In the genomic region with DNA sequence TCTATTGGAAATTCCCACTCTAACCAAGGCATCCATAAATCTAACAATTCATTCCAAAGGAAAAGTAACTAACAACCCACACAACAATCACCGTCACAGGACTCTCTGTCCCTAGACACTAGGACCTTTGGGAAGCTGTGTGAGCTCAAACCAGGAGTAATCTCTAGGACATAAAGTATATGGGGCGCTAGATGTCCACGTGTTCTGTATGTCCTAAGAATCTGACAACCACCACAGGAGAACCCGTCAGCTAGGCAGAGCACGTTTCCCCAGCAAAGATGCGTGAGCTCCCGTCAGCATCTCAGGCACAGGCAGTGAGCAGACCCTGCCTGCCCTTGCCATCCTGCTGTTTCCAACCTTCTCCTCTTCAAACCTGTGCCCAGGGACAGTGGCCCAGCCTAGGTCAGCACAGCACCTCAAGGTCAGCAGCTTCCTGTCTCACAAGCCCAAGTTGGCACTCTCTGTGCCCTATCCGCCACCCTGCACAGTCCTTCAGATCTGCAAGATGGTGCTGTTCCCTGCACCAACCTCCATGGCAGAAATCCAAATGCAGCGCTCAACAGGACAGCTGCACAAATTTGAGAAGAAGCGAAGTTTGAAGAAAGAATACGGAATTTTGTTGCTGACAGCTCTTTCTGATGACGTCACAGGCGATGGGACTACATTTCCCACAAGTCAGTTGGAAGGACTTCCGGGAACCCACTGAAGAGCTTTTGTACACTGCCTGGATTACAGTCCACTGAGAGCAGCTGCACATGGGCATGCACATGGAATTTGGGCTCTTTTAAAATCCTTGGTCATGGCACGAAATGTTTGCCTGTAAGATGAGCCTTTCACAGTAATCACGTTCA, we compare ENCODE assay signal across 8 mouse cellular contexts. TPM values are rescaled to one million over a fixed set of nuclear protein-coding genes. Genes with fewer than 3 reads are reported as not detected.
DNase-seq lines count a peak whose midpoint lies in the region; ATAC-seq and TF ChIP-seq lines count a peak whose summit lies in the region.

A gene (minus strand): TSS at position 664 of the 851 bp plus-strand sequence.

- no peak for TF ChIP-seq RAD21 in MEL (IDR thresholded peaks at IDR 0.05; ENCODE audit: low read depth, low read length)

- peak; percentile 100 for ATAC-seq in forebrain, postnatal 0 days
- peak; percentile 99 for ATAC-seq in lung, embryonic 15.5 days (ENCODE audit: borderline replicate concordance, extremely low read depth, low FRiP score, low TSS enrichment)

- DNase-seq in MEL (ENCODE audit: low read depth, low spot score) = peak; percentile 95
- DNase-seq in cerebellum, adult 2 months = peak; percentile 92
- DNase-seq in forebrain, postnatal 0 days = peak; percentile 94
- DNase-seq in heart, postnatal 4 days = peak; percentile 87
- peak; percentile 93 for DNase-seq in layer of hippocampus, adult 8-10 months (ENCODE audit: low spot score in 2 of 2)
- peak; percentile 78 for DNase-seq in ovary, adult 18-20 months (ENCODE audit: low spot score)
- DNase-seq in thymus, postnatal 0 days (ENCODE audit: low spot score) = peak; percentile 91

- H3K4me3 ChIP-seq in MEL (ENCODE audit: control insufficient read depth in 1 of 2, insufficient read depth in 1 of 2, low read depth in 2 of 2, low read length in 2 of 2) = peak within 1 kb of the TSS; percentile 80 to 81
- H3K4me3 ChIP-seq in cerebellum, adult 2 months (replicated peaks; ENCODE audit: insufficient read depth, low read depth, low read length) = peak within 1 kb of the TSS; percentile 94
- peak within 1 kb of the TSS; percentile 75 for H3K4me3 ChIP-seq in forebrain, postnatal 0 days (ENCODE audit: low read depth, low read length)
- peak within 1 kb of the TSS; percentile 74 for H3K4me3 ChIP-seq in lung, embryonic 15.5 days

- no peak for TF ChIP-seq CTCF in MEL (IDR thresholded peaks at IDR 0.05 in 2 of 3, conservative IDR thresholded peaks at IDR 0.05 in 1 of 3; ENCODE audit: control insufficient read depth in 1 of 3, insufficient read depth in 1 of 3, low read depth in 2 of 3, low read length in 3 of 3, poor library complexity in 1 of 3, severe bottlenecking in 1 of 3)
- TF ChIP-seq CTCF in cerebellum, adult 2 months (IDR thresholded peaks at IDR 0.05; ENCODE audit: borderline replicate concordance, insufficient read depth, low read depth, low read length) = no peak
- peak; percentile 44; the same call in 1 of the 2 replicates for TF ChIP-seq CTCF in forebrain, postnatal 0 days (IDR thresholded peaks at IDR 0.05; ENCODE audit: low read depth)

- no peaks in the 10 kb centered on the region for H3K27me3 ChIP-seq in MEL (ENCODE audit: control insufficient read depth in 1 of 2, insufficient read depth in 2 of 2, low read length in 2 of 2)
- no peaks in the 10 kb centered on the region for H3K27me3 ChIP-seq in cerebellum, adult 2 months (ENCODE audit: control insufficient read depth, insufficient read depth, low read length)
- H3K27me3 ChIP-seq in forebrain, postnatal 0 days (ENCODE audit: insufficient read depth, low read length) = no peaks in the 10 kb centered on the region
- no peaks in the 10 kb centered on the region for H3K27me3 ChIP-seq in lung, embryonic 15.5 days

- H3K27ac ChIP-seq in MEL (ENCODE audit: control insufficient read depth, low read depth, low read length) = peak within 1 kb of the TSS; percentile 56
- H3K27ac ChIP-seq in cerebellum, adult 2 months (ENCODE audit: insufficient read depth, low read length) = peak within 1 kb of the TSS; percentile 57
- peak within 1 kb of the TSS; percentile 74 for H3K27ac ChIP-seq in forebrain, postnatal 0 days (ENCODE audit: low read depth, low read length)
- no peak within 1 kb of the TSS; the same call in 1 of the 2 replicates for H3K27ac ChIP-seq in lung, embryonic 15.5 days

- 0 out of 4 replicates have a peak, but pooled peaks of 1 of the 2 experiments have one; percentile 3 for TF ChIP-seq EP300 in MEL (IDR thresholded peaks at IDR 0.05; ENCODE audit: low read depth in 1 of 2, low read length in 2 of 2)

- no peaks in the 10 kb centered on the region for H3K79me2 ChIP-seq in MEL (ENCODE audit: control insufficient read depth, insufficient read depth, low read length, poor library complexity)

- H3K36me3 ChIP-seq in MEL (ENCODE audit: control insufficient read depth in 1 of 2, insufficient read depth in 2 of 2, low read length in 2 of 2) = peaks cover 0 to 2% of the 10 kb centered on the region in 2 experiments; a peak in 1 of 4 replicates
- H3K36me3 ChIP-seq in forebrain, postnatal 0 days (ENCODE audit: insufficient read depth) = no peaks in the 10 kb centered on the region
- no peaks in the 10 kb centered on the region for H3K36me3 ChIP-seq in lung, embryonic 15.5 days

- TF ChIP-seq POLR2A in MEL (IDR thresholded peaks at IDR 0.05; ENCODE audit: control insufficient read depth in 1 of 2, insufficient read depth in 1 of 2, low read depth in 1 of 2, low read length in 2 of 2, poor library complexity in 1 of 2) = peak in 1 of 2 experiments; percentile 89; a peak in 2 of 4 replicates
- peak; percentile 77; the same call in 1 of the 2 replicates for TF ChIP-seq POLR2A in cerebellum, adult 2 months (IDR thresholded peaks at IDR 0.05; ENCODE audit: borderline replicate concordance, insufficient read depth, low read length)

- 4% methylated on average over 16 of the region's 16 CpGs for WGBS in cerebellum, adult 2 months
- 9% methylated on average over 16 of the region's 16 CpGs for WGBS in forebrain, postnatal 0 days
- 6% methylated on average over 16 of the region's 16 CpGs for WGBS in lung, embryonic 15.5 days

- no peaks in the 10 kb centered on the region for H3K4me1 ChIP-seq in MEL (ENCODE audit: control insufficient read depth in 1 of 2, insufficient read depth in 2 of 2, low read length in 2 of 2)
- H3K4me1 ChIP-seq in cerebellum, adult 2 months (ENCODE audit: control insufficient read depth, insufficient read depth, low read length) = no peaks in the 10 kb centered on the region
- H3K4me1 ChIP-seq in forebrain, postnatal 0 days (ENCODE audit: insufficient read depth) = no peaks in the 10 kb centered on the region
- H3K4me1 ChIP-seq in lung, embryonic 15.5 days = peaks cover 6% of the 10 kb centered on the region

- H3K9me3 ChIP-seq in MEL (replicated peaks; ENCODE audit: insufficient read depth, low read length) = no peaks in the 10 kb centered on the region
- no peaks in the 10 kb centered on the region for H3K9me3 ChIP-seq in forebrain, postnatal 0 days (ENCODE audit: low read length)
- no peaks in the 10 kb centered on the region for H3K9me3 ChIP-seq in lung, embryonic 15.5 days

- peak within 1 kb of the TSS; percentile 71 for H3K9ac ChIP-seq in MEL (ENCODE audit: control insufficient read depth, low read depth, low read length, poor library complexity, severe bottlenecking)
- peak within 1 kb of the TSS; percentile 76 for H3K9ac ChIP-seq in forebrain, postnatal 0 days
- peak within 1 kb of the TSS; percentile 67 for H3K9ac ChIP-seq in lung, embryonic 15.5 days

- H3K4me2 ChIP-seq in forebrain, postnatal 0 days (ENCODE audit: low read depth) = peak within 1 kb of the TSS; percentile 90
- H3K4me2 ChIP-seq in lung, embryonic 15.5 days = peak within 1 kb of the TSS; percentile 84

TF ChIP-seq in MEL, 35 proteins besides CTCF, POLR2A, EP300 and RAD21 (continues in another document):
- no peak for TF ChIP-seq MYB (IDR thresholded peaks at IDR 0.05; ENCODE audit: low read depth, low read length)
- TF ChIP-seq UBTF (IDR thresholded peaks at IDR 0.05; ENCODE audit: borderline replicate concordance, insufficient read depth, low read depth, low read length) = no peak
- TF ChIP-seq ETS1 (IDR thresholded peaks at IDR 0.05; ENCODE audit: low read depth, low read length) = peak; percentile 50; the same call in 1 of the 2 replicates
- peak; percentile 20; the same call in 1 of the 2 replicates for TF ChIP-seq POLR2AphosphoS5 (IDR thresholded peaks at IDR 0.05; ENCODE audit: borderline replicate concordance, low read depth, low read length)
- TF ChIP-seq MXI1 (IDR thresholded peaks at IDR 0.05; ENCODE audit: low read depth, low read length) = peak; percentile 90
- peak; percentile 86 for TF ChIP-seq ZMIZ1 (IDR thresholded peaks at IDR 0.05; ENCODE audit: low read depth, low read length)
- TF ChIP-seq TBP (IDR thresholded peaks at IDR 0.05; ENCODE audit: low read depth, low read length) = peak; percentile 86
- no peak for TF ChIP-seq CHD1 (IDR thresholded peaks at IDR 0.05; ENCODE audit: low read depth, low read length)
- peak; percentile 93 for TF ChIP-seq NELFE (IDR thresholded peaks at IDR 0.05; ENCODE audit: low read depth, low read length)
- no peak; the same call in 1 of the 2 replicates for TF ChIP-seq SMC3 (IDR thresholded peaks at IDR 0.05; ENCODE audit: low read depth, low read length)
- TF ChIP-seq HCFC1 (IDR thresholded peaks at IDR 0.05; ENCODE audit: low read depth, low read length) = peak; percentile 99
- TF ChIP-seq GATA1 (IDR thresholded peaks at IDR 0.05; ENCODE audit: low read depth, low read length) = peak; percentile 16; the same call in 1 of the 2 replicates
- peak; percentile 97 for TF ChIP-seq POLR2AphosphoS2 (IDR thresholded peaks at IDR 0.05; ENCODE audit: low read length)
- TF ChIP-seq KAT2A (conservative IDR thresholded peaks at IDR 0.05; ENCODE audit: low read depth, low read length) = peak; percentile 92
- TF ChIP-seq CHD2 (IDR thresholded peaks at IDR 0.05; ENCODE audit: low read length) = no peak; the same call in 1 of the 2 replicates
- no peak for TF ChIP-seq TAL1 (IDR thresholded peaks at IDR 0.05; ENCODE audit: low read length)
- no peak for TF ChIP-seq USF2 (IDR thresholded peaks at IDR 0.05; ENCODE audit: borderline replicate concordance in 1 of 2, insufficient read depth in 1 of 2, low read depth in 1 of 2, low read length in 2 of 2)
- TF ChIP-seq ZNF384 (IDR thresholded peaks at IDR 0.05; ENCODE audit: low read depth, low read length) = no peak
- TF ChIP-seq SIN3A (IDR thresholded peaks at IDR 0.05; ENCODE audit: low read length) = peak; percentile 98
- no peak for TF ChIP-seq MAZ (IDR thresholded peaks at IDR 0.05; ENCODE audit: low read depth, low read length)
- no peak for TF ChIP-seq JUND (IDR thresholded peaks at IDR 0.05; ENCODE audit: low read depth, low read length)

RNA-seq across cellular contexts. Expression of the gene that starts here (rescaled TPM):
- 1.1 and 1.7 TPM in 2 replicates for total RNA-seq in MEL (2012; rRNA removed)
- polyA plus RNA-seq in MEL (2012; ENCODE audit: insufficient read depth in 1 of 2, insufficient read length in 2 of 2, low read depth in 1 of 2, low replicate concordance in 2 of 2, missing spikeins in 1 of 2) = 1 to 10 TPM in 1 of 2 experiments, not detected in 1; 1.4 TPM
- polyA plus RNA-seq in cerebellum, adult 2 months (2012; rRNA removed) = 2.9 and 3.4 TPM in 2 replicates
- total RNA-seq in forebrain, postnatal 0 days (2014; rRNA removed) = 0.81 and 1.5 TPM in 2 replicates
- 0.31 and 0.41 TPM in 2 replicates for polyA plus RNA-seq in forebrain, postnatal 0 days (2015; fragmentation: Nextera tagmentation; extraction: Ambion mirVana)
- 1 to 10 TPM; 2.7 to 3.7 TPM for total RNA-seq in heart, postnatal 4 days (2021)
- 1 to 10 TPM; 5.0 to 9.0 (median 6.3) TPM for total RNA-seq in layer of hippocampus, adult 8-10 months (2022)
- 0.21 and 0.92 TPM in 2 replicates for polyA plus RNA-seq in lung, embryonic 15.5 days (2015; fragmentation: Nextera tagmentation; extraction: Ambion mirVana)
- 1.0 and 1.2 TPM in 2 replicates for polyA plus RNA-seq in thymus, postnatal 0 days (2015; fragmentation: Nextera tagmentation; extraction: Ambion mirVana)

Comparison
In these comparisons a context has a peak if more than half of its experiments do, and no peak if none do; other contexts are left out.
1. Peak in ATAC-seq, H3K4me3 ChIP-seq, H3K9ac ChIP-seq and H3K4me2 ChIP-seq in lung, embryonic 15.5 days; RNA of the gene not detected or under 1 TPM.